Mouse (Mus musculus) bone marrow macrophage, adult 2 months (primary cell): ENCODE measurements around the gene Anapc5. TPM values are rescaled to one million over a fixed set of nuclear protein-coding genes. Genes with fewer than 3 reads are reported as not detected.

Experiments
- H3K27ac ChIP-seq: 2 replicates; pipeline ENCODE4 v1.5.1; 2012; ENCODE audit warnings: low read depth, low read length; ENCODE audit not compliant: insufficient read depth
- H3K4me1 ChIP-seq: 2 replicates; pipeline ENCODE4 v1.6.1; 2012; ENCODE audit warnings: low read length; ENCODE audit not compliant: control insufficient read depth, insufficient read depth
- H3K4me3 ChIP-seq: 2 replicates; pipeline ENCODE4 v1.5.1; 2012; ENCODE audit warnings: mild to moderate bottlenecking, low read length, moderate library complexity; ENCODE audit not compliant: insufficient read depth
- CTCF ChIP-seq: IDR thresholded peaks from 2 replicates; pipeline ENCODE4 v1.5.1; 2012; ENCODE audit warnings: low read depth, mild to moderate bottlenecking, low read length, moderate library complexity
- POLR2A ChIP-seq: IDR thresholded peaks from 2 replicates; pipeline ENCODE4 v1.6.1; 2012; ENCODE audit warnings: mild to moderate bottlenecking, low read depth, low read length, borderline replicate concordance
- polyA plus RNA-seq: library from polyadenylated mRNA; stranded (reverse); fragments of >200 nt; gene quantifications from 2 replicates; pipeline ENCODE4 v1.2.4, GENCODE M21; 2012; ENCODE audit not compliant: missing spikeins, insufficient read depth, insufficient read length

The Anapc5 gene
- polyA plus RNA-seq, 1 experiment, result 221 TPM

DNA sequence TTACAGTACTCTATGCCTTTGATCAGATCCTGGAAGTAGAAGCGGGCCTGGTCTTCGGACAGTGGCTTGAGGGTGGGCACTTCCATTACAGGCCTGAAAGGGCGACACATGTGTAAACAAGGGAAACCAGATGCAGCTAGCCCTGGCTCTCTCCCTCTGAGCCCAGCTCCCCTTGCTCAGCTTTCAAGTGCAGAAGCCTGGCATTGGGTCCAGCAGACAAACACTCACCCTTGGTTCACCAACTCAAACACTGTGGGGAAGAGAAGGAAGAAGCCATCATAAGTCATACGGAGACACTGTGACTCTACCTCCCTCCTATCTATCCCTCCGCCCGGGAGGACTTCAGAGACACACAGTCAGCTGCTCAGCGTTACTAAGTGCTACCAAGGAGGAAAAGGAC is 73.2 kb downstream of the Anapc5 start:
- no peak overlapping the region for H3K27ac ChIP-seq
- H3K4me1 ChIP-seq, result no peaks in the 10 kb centered on the region
- TF ChIP-seq POLR2A (no peak), CTCF (no peak)
- H3K4me3 ChIP-seq, result no peak overlapping the region

DNA sequence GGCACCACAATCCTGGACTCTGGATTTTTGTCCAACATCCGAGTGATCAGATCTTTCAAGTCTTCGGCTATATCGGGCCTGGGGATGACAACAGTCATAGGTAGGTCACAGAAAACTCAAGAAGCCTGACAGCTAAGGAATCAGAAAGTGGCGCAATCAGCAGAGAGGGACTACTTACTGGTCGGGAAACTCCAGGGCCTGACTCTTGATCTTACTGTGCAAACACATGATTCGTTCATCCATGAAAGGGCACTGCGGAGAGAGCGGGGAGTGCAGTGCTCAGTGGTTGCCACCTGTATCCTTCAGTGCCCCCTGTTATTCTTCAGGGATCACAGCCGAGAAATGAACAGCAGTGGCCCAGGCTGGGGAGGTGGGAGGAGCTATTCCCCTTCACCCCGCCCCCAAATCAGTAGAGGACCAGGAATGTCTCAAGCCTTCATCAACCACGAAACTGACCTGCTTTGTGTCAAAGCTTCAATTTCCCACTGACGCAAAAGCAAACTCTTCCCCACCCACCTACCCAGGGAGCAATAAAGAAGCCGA is 77.2 kb downstream of the Anapc5 start:
- H3K27ac ChIP-seq, result no peak overlapping the region
- TF ChIP-seq CTCF (no peak), POLR2A (no peak)
- H3K4me1 ChIP-seq, result no peaks in the 10 kb centered on the region
- no peak overlapping the region for H3K4me3 ChIP-seq

Other genes starting within 250 kb of the Anapc5 start
- 7.7 and 8.5 TPM in 2 replicates for gene Ift81, start 206.8 kb downstream of the Anapc5 start, polyA plus RNA-seq
- gene P2rx7, start 177.4 kb downstream of the Anapc5 start, polyA plus RNA-seq, result 78.0 and 80.3 TPM in 2 replicates
- gene P2rx4, start 113.8 kb downstream of the Anapc5 start, polyA plus RNA-seq, result 497 and 499 TPM in 2 replicates
- gene Camkk2, start 41.9 kb downstream of the Anapc5 start, polyA plus RNA-seq, result 65.3 and 69.5 TPM in 2 replicates
- 30.3 and 33.2 TPM in 2 replicates for gene Rnf34, start 28.7 kb upstream of the Anapc5 start, polyA plus RNA-seq
- 26.6 and 26.9 TPM in 2 replicates for gene Kdm2b, start 168.5 kb upstream of the Anapc5 start, polyA plus RNA-seq
- 59.9 and 68.5 TPM in 2 replicates for gene Orai1, start 193.7 kb upstream of the Anapc5 start, polyA plus RNA-seq
- gene Morn3, start 225.7 kb upstream of the Anapc5 start, polyA plus RNA-seq, result not detected in 2 replicates
- 4.3 and 6.8 TPM in 2 replicates for gene Tmem120b, start 247.1 kb upstream of the Anapc5 start, polyA plus RNA-seq